Mouse (Mus musculus): ENCODE results near the gene Cdh18.
"Not testable (repeated sequence)": the region's sequence is repeated elsewhere in the genome, so short reads cannot be mapped to it uniquely, and the experiment has no call there.

The Cdh18 gene

GRCm38 (mm10) chr15:23230616-23231015 is 681.8 kb downstream of the Cdh18 start:
- DNase-seq = no peak

DNA sequence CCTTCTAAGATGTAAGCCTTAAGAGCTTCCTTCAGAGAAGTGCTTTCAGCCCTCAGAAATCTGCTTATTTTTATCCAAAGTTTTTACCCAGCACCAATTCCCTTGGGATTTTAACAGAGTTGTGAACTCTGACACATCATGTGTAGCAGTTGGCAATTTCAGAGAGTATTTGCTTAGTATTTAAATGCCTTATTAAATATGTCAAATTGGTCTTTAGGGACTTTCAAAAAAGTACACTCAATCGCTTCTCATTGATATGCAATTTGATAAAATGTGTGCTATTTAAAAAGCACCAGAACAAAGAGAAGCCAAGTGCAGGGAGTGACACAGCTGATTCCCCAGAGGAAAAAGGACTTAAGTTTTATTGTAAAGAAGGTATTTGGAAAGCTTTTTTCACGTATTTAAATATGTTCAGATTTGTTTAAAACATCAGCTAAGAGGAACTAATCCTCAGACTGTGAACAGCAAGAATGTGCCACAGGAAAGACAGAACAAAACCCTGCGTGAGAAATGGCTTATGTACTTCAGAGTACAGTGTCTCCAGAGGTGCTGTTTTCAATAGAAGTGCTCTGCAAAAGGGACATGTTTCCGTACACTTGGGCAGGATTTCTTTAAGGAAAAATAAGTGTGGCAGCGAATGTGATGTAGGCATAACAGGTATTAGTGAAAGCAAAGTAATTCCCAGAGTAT is 709.1 kb downstream of the Cdh18 start:
- DNase-seq = no peak

DNA sequence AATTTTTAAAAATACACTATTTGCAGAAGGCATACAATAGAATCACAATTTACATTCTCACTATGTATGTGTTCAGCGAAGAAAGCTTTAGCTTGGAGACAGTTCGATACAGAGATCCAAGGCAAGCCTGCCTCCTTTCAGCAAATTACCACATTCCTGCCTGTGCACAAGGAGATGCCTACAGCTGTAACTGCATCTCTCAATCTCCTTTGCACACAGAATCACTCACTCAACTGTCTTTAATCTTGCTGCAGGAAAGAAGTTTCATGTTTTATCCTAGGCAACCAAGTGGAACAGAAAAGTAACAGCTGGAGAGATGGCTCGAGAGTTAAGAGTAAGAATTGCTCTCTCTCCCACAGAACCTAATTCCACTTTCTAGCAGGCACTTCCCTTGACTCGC is 729.6 kb downstream of the Cdh18 start:
- DNase-seq = no peak

GRCm38 (mm10) chr15:23305018-23305417 is 756.2 kb downstream of the Cdh18 start:
- DNase-seq = no peak

GRCm38 (mm10) chr15:23316766-23317165 is 767.9 kb downstream of the Cdh18 start:
- no peak for DNase-seq

- no peak for DNase-seq
Measured at GRCm38 (mm10) chr15:23317409-23317808, 768.6 kb downstream of the Cdh18 start.

GRCm38 (mm10) chr15:23340338-23340737 is 791.5 kb downstream of the Cdh18 start:
- not testable (repeated sequence) for DNase-seq

DNA sequence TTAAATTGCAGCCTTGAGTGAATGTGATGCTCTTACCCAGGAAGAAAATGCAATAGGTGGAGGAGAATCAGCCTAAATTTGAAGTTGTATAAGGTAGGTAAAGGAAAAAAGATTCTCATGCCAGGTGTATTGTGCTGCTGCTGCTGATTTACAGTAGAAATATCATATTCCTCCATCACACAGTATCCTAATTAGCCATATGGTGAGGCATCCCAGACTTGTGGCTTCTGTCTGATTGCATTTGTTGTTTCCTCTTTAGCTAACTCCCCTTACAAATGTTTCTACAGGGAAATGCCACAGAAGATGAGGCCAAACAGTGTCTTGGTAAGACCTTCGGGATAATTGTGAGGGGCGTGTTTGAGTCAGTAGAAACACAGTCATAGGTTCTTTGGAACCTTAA is 802.3 kb downstream of the Cdh18 start:
- DNase-seq = no peak

DNA sequence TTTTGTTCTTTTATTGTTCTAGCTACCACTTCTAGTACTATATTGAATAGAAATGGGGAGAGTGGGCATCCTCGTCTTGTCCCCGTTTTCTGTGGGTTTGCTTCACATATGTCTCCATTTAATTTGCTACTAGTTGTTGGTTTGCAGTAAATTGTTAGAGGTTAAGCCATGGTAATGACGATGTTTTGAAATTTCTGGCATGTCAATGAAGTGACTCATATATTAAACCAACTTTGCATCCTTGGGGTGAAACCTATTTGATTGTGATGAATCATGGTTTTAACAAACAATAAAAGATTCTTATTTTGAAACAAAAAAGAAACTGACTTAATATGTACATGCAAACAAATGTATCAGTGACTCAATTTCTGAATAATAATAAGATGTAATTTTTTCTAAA is 817.5 kb downstream of the Cdh18 start:
- DNase-seq = no peak

- DNase-seq = no peak
Measured at GRCm38 (mm10) chr15:23367712-23368111, 818.9 kb downstream of the Cdh18 start.

DNA sequence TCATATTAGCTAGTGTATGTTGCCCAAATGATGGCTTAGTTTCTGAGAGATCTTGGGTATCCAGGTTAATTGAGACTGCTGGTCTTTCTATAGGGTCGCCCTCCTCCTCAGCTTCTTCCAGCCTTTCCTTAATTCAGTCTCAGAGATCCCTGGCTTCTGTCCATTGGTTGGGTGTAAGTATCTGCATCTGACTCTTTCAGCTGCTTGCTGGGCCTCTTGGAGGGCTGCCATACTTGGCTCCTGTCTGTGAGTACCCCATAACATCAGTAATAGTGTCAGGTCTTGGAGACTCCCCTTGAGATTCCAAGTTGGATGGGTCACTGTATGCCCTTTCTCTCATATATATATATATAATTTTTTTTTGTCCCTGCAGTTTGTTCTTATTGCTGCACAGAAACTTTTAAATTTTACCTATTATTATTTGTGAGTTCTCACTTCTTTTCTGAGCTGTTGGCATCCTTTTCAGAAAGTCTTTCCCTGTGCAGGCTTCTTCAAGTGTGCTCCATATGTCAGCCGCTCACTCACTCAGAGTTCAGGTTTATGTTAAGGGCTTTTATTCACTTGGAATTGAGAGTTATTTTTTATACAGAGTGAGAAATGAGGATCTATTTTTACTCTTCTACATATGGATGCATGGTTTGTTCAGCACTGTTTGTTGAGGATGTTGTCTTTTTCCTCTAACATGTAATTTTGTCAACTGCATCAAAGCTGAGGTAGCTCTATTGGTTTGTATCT is 829.4 kb downstream of the Cdh18 start:
- no peak for DNase-seq

- no peak for DNase-seq
Measured at GRCm38 (mm10) chr15:23385816-23386215, 837.0 kb downstream of the Cdh18 start.

DNA sequence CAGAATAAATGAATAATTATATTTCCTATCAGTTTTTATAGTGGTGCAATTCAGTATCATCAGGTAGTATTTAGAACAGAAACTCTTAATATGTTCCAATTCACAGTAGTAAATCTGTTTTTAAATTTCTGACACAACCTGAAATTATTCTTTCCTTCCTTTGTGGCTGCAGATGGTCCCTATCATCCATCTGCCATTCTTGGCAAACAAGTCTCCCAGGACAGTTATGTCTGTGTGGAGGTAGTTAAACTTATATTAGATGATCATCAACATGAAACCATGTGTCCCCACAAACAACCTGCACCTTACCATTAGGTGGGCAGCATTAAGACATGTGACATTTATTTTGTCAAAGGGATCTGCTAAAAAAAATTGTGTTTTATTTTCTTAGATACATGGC is 847.8 kb downstream of the Cdh18 start:
- DNase-seq = no peak

- no peak for DNase-seq
Measured at GRCm38 (mm10) chr15:23403792-23404191, 855.0 kb downstream of the Cdh18 start.

DNA sequence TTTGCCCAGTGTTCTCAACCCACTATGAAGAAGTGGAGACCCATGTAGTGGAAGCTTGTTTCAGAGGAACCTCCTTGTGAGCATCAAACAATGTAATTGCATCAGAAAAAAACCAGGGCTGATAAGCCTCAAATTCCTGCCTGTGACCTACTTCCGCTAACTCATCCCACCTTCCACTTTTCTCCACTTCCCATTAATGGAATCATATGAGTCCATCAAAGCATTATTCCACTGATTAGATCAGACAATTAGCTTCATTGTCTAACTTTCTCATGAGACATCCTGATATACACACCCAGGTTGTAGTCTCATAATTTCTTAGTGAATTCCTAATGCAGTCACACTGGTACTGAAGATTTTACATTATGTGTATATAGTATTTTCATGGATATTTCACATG is 859.4 kb downstream of the Cdh18 start:
- no peak for DNase-seq

GRCm38 (mm10) chr15:23416450-23417080 is 867.7 kb downstream of the Cdh18 start:
- no peak for DNase-seq

DNA sequence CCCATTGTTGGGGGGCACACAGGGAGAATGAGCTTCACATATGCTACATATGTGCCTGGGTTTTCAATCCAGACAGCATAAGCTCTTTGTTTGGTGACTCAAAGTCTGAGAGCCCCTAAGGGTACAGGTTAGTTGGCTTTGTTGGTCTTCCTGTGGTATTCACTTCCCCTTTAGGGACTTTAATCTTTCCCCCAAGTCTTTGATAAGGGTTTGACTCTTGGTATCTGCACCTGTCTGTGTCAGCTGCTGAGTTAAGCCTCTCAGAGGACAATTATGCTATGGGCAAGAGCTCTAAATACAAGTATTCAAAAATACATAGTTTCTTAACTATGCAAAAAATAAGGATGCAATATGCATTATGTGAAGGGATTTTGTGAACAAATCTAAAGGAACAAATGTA is 869.3 kb downstream of the Cdh18 start:
- DNase-seq = no peak

DNA sequence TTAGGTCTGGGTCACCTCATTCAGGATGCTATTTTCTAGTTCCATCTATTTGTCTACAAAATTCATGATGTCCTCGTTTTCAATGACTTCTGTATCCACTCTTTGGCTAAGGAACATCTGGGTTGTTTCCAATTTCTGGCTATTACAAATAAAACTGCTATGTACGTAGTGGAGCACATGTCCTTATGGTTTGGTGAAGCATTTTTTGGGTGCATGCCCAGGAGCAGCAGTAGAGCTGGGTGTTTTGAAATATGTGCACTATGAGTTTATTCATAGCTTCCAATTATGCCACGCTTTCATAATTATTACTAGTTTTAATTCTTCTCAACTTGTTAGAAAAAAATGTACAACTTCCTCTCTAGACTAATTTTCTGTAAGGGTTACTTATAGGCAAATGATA is 871.2 kb downstream of the Cdh18 start:
- no peak for DNase-seq

DNA sequence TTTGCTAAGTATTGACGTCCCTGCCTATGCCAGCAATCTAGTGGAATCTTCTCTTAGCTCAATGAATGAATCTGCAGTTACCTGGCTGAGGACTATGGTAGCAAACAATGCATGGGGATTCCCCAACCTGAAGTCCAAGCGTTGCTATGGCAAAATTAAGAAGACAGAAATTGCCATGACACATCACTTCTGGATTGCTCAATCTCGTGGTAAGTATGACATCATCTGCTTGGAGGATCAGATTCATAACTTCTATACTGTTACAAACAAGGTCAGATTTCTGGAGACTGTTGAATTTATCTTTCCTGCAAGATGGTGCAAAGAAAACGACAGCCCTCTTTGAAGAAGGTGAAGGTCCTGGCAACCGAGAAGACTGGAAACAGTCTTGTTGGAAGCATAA is 881.2 kb downstream of the Cdh18 start:
- DNase-seq = no peak

DNA sequence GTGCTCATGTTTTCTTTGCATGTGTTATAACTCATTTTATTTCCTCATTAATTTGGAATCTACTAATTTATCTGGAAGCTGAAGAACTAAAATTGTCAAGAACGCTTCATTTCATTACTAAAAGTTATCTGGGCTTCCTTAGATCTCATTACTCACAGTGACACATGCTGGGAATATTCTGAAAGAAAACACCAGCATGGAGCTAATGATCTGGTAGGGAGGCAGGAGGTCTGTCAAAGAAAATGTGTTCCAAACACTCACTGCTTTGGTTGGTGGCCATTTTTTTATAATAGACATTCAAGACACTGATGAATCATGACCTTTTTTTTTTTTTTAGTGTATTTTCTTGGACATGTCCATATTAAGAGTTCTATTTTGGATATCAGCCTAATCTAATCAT is 899.7 kb downstream of the Cdh18 start:
- no peak for DNase-seq

DNA sequence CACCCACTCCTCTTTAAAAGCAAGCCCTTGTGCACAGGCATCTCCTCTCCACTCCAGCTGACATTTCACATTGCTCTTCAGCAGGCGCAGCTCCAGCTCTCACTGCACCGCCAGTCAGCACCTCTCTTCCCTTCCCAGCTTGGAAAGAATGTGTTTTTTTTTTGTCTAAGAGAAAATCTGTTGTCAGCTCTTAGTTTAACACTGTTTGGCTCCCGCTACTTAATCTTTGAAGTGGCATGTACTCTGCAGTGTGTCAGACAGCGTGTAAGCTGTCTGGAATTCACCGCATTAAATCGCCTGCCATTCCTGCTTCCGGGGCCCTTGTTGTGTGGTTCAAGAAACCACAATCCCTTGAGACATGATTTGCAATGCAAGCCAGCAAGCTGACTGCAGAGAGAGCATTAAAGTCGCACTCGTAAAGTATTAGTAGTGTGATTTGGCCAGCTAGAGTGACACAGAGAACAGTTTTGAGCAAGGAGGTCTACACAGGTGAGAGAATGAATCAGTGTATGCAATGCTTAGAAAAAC is 903.3 kb downstream of the Cdh18 start:
- DNase-seq = no peak

DNA sequence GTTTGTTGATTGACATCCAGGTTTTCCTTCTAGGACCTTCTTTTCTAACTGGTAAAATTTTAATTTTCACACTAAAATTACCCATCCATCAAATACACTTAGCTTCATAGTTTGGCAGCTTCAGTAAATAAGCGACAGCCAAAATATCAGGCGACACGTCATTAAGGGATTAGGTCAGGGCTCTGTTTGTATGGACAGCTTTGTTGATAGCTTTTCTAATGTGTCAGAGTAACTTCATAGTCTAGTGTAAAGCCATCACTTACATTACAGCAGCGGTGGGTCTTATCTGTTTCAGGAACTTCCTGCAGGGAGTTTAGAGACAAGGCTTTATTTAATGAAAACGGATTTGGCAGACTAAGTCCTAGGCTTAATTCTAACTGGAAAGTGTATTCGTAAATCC is 904.5 kb downstream of the Cdh18 start:
- no peak for DNase-seq

DNA sequence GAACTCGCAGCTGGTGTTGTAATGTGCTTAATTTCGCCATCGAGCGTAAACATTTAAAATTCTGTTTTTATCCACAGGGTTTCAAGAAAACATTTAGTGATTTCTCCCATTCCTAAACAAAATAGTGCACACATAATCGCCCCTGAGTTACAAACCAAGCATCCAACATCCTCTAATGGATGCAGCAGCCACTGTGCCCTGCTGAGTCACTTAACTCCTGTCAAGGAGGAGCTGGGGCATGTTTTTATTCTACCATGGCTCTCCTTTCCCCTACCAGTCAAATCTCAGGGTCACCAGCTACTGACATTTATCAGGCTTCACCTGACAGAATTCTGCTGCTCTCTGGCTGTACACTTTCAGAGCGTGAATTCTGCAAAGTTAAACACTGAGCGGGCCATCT is 906.5 kb downstream of the Cdh18 start:
- no peak for DNase-seq

DNA sequence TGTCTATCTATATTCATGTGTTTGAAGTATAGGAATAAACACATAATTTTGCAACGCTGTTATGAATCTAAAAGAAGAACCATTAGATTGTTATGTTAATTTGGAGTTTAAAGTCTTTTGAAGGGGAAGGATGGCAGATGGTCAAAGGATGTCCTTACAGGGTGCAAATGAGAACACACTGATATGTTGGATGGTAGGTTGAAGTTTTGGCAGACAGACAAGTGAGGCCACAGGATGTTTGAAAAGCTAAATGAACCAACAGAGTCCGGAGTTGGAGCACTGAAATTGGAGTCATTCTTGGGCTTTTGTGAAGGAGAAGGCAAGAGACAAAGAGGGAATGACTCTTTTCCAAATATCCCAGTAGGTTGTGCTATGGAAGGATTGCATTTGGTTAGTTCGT is 908.6 kb downstream of the Cdh18 start:
- DNase-seq = no peak
